Mouse (Mus musculus): Measurements from ENCODE around the gene Col2a1.

GRCm38 (mm10) chr15:98023137-98023536 is 18.6 kb upstream of the Col2a1 start:
- TF ChIP-seq CTCF (IDR thresholded peaks at IDR 0.05; ENCODE audit: borderline replicate concordance, insufficient read depth, low read length) (no peak), POLR2A (IDR thresholded peaks at IDR 0.05; ENCODE audit: low read depth, low read length) (no peak)

Data from embryonic fibroblast, embryonic 13.5 days (primary cell).